Mouse (Mus musculus) embryonic facial prominence, embryonic 14.5 days (tissue): ENCODE results near the gene Sgip1. TPM values are rescaled to one million over a fixed set of nuclear protein-coding genes. Genes with fewer than 3 reads are reported as not detected.

ENCODE experiments used
- ATAC-seq: fragments of 200-750 bp; cut with Nextera tagmentation; 2 replicates; pipeline ENCODE4 v1.8.0; 2017; ENCODE audit warnings: low read depth, moderate number of reproducible peaks, moderate TSS enrichment
- DNase-seq: peaks from one replicate; pipeline ENCODE4 v3.0.0-alpha.2; 2015; ENCODE audit warnings: low spot score
- H3K27ac ChIP-seq: fragments of 300-500 bp; sonication (generic); replicated peaks from 2 replicates; pipeline ENCODE4 v1.5.1; 2014; ENCODE audit warnings: low read depth, mild to moderate bottlenecking, low read length, moderate library complexity
- H3K27me3 ChIP-seq: fragments of 300-500 bp; sonication (generic); replicated peaks from 2 replicates; pipeline ENCODE4 v1.6.1; 2014; ENCODE audit warnings: low read length; ENCODE audit not compliant: control insufficient read depth, insufficient read depth
- H3K36me3 ChIP-seq: fragments of 300-500 bp; sonication (generic); 2 replicates; pipeline ENCODE4 v1.6.1; 2014; ENCODE audit warnings: low read length, mixed read lengths; ENCODE audit not compliant: control insufficient read depth, insufficient read depth
- H3K4me1 ChIP-seq: fragments of 300-500 bp; sonication (generic); 2 replicates; pipeline ENCODE4 v1.6.1; 2014; ENCODE audit warnings: antibody characterized with exemption, low read length; ENCODE audit not compliant: control insufficient read depth, insufficient read depth
- H3K4me2 ChIP-seq: fragments of 300-500 bp; sonication (generic); 2 replicates; pipeline ENCODE4 v1.6.1; 2014; ENCODE audit warnings: low read depth, mild to moderate bottlenecking, low read length, moderate library complexity, mixed read lengths
- H3K4me3 ChIP-seq: fragments of 300-500 bp; sonication (generic); 2 replicates; pipeline ENCODE4 v1.5.1; 2014; ENCODE audit warnings: low read depth, mild to moderate bottlenecking, low read length
- H3K9ac ChIP-seq: fragments of 300-500 bp; sonication (generic); 2 replicates; pipeline ENCODE4 v1.6.1; 2014; ENCODE audit warnings: low read depth, mild to moderate bottlenecking, low read length, moderate library complexity, mixed read lengths
- H3K9me3 ChIP-seq: fragments of 300-500 bp; sonication (generic); 2 replicates; pipeline ENCODE4 v1.6.1; 2016; ENCODE audit warnings: low read length; ENCODE audit not compliant: control insufficient read depth
- WGBS: fragments of 180-500 bp; shearing (Covaris S2); extraction: QIAGEN DNeasy Blood & Tissue Kit; methylation state at CpG from one replicate; pipeline ENCODE4 v1.1.7; 2014; 5-methylcytosine and 5-hydroxymethylcytosine counted together
- polyA plus RNA-seq: library from polyadenylated mRNA; unstranded; fragments of >200 nt; fragmentation: Nextera tagmentation; extraction: Ambion mirVana; gene quantifications from 2 replicates; pipeline ENCODE4 v1.2.1, GENCODE M21; 2014

Gene Sgip1
- polyA plus RNA-seq, 1 experiment from 2014 or later, result 4.0 TPM

- no peaks in the 10 kb centered on the region; the same call in 1 of the 2 replicates for H3K27me3 ChIP-seq
- no peaks in the 10 kb centered on the region for H3K36me3 ChIP-seq
- no peak for ATAC-seq
- no peak overlapping the region for H3K4me3 ChIP-seq
- 35% methylated on average over 12 of the region's 12 CpGs for WGBS
- no peak overlapping the region for H3K9ac ChIP-seq
- no peaks in the 10 kb centered on the region for H3K9me3 ChIP-seq
- H3K4me1 ChIP-seq, result peaks cover 10% of the 10 kb centered on the region
- H3K27ac ChIP-seq, result no peak overlapping the region
- no peak overlapping the region for H3K4me2 ChIP-seq
- no peak for DNase-seq
Measured at GRCm38 (mm10) chr4:102976290-102977275, 235.5 kb downstream of the Sgip1 start.

GRCm38 (mm10) chr4:102977778-102978321 is 236.8 kb downstream of the Sgip1 start:
- no peaks in the 10 kb centered on the region for H3K36me3 ChIP-seq
- no peak overlapping the region for H3K27ac ChIP-seq
- 13% methylated on average over 16 of the region's 16 CpGs for WGBS
- H3K27me3 ChIP-seq, result no peaks in the 10 kb centered on the region; the same call in 1 of the 2 replicates
- H3K4me2 ChIP-seq, result peak overlapping the region; percentile 79
- H3K9me3 ChIP-seq, result no peaks in the 10 kb centered on the region
- peaks cover 10% of the 10 kb centered on the region for H3K4me1 ChIP-seq
- DNase-seq, result no peak
- peak overlapping the region; percentile 37; the same call in 1 of the 2 replicates for H3K4me3 ChIP-seq
- H3K9ac ChIP-seq, result no peak overlapping the region
- no peak for ATAC-seq

- Histone ChIP-seq H3K36me3 (no peaks in the 10 kb centered on the region), H3K9me3 (no peaks in the 10 kb centered on the region), H3K27me3 (no peaks in the 10 kb centered on the region; the same call in 1 of the 2 replicates), H3K4me1 (peaks cover 10% of the 10 kb centered on the region), H3K27ac (no peak within 1 kb of the TSS), H3K4me3 (peak within 1 kb of the TSS; percentile 37), H3K9ac (peak within 1 kb of the TSS; percentile 51; the same call in 1 of the 2 replicates), H3K4me2 (peak within 1 kb of the TSS; percentile 79)
- WGBS, result under 1% methylated on average over 13 of the region's 13 CpGs
- ATAC-seq (peak; percentile 84), DNase-seq (peak; percentile 68)
Measured at GRCm38 (mm10) chr4:102978440-102978839, 237.3 kb downstream of the Sgip1 start, which contains the start of gene Tctex1d1. TSS of gene Tctex1d1 (plus strand) at chr4:102978606.

GRCm38 (mm10) chr4:102979385-102979784 is 238.3 kb downstream of the Sgip1 start:
- ATAC-seq, result no peak

GRCm38 (mm10) chr4:102981709-102982108 is 240.6 kb downstream of the Sgip1 start:
- Histone ChIP-seq H3K4me3 (no peak overlapping the region), H3K9me3 (no peaks in the 10 kb centered on the region), H3K27me3 (no peaks in the 10 kb centered on the region; the same call in 1 of the 2 replicates), H3K27ac (no peak overlapping the region), H3K4me1 (peaks cover 10% of the 10 kb centered on the region), H3K36me3 (no peaks in the 10 kb centered on the region), H3K9ac (no peak overlapping the region), H3K4me2 (no peak overlapping the region)
- DNase-seq, result no peak
- 70% methylated on average over 8 of the region's 8 CpGs for WGBS
- 0 out of 2 replicates have a peak, but pooled peaks have one; percentile 31 for ATAC-seq

More at GRCm38 (mm10) chr4:102979385-102979784, 238.3 kb downstream of the Sgip1 start:
- WGBS, result 45% methylated on average over 5 of the region's 5 CpGs
- H3K9me3 ChIP-seq, result no peaks in the 10 kb centered on the region
- no peak overlapping the region for H3K27ac ChIP-seq
- no peaks in the 10 kb centered on the region for H3K36me3 ChIP-seq
- peaks cover 10% of the 10 kb centered on the region for H3K4me1 ChIP-seq
- H3K4me2 ChIP-seq, result peak overlapping the region; percentile 79
- no peak for DNase-seq
- no peak overlapping the region for H3K9ac ChIP-seq
- H3K27me3 ChIP-seq, result no peaks in the 10 kb centered on the region; the same call in 1 of the 2 replicates
- H3K4me3 ChIP-seq, result peak overlapping the region; percentile 37

- ATAC-seq (no peak), DNase-seq (no peak)
- H3K4me3 ChIP-seq, result no peak overlapping the region
- 0 out of 2 replicates have a peak, but pooled peaks cover 2% of the 10 kb centered on the region for H3K4me1 ChIP-seq
- no peak overlapping the region for H3K4me2 ChIP-seq
- H3K27me3 ChIP-seq, result no peaks in the 10 kb centered on the region
- 77% methylated on average over 7 of the region's 7 CpGs for WGBS
- H3K9ac ChIP-seq, result no peak overlapping the region
- H3K9me3 ChIP-seq, result no peaks in the 10 kb centered on the region
- no peak overlapping the region for H3K27ac ChIP-seq
- no peaks in the 10 kb centered on the region for H3K36me3 ChIP-seq
Measured at GRCm38 (mm10) chr4:102986173-102986572, 245.1 kb downstream of the Sgip1 start.

- 0% methylated on average over 2 of the region's 2 CpGs for WGBS
- H3K4me1 ChIP-seq, result 0 out of 2 replicates have a peak, but pooled peaks cover 2% of the 10 kb centered on the region
- peak; percentile 82; the same call in 1 of the 2 replicates for ATAC-seq
Measured at GRCm38 (mm10) chr4:102986917-102987316, 245.8 kb downstream of the Sgip1 start.

GRCm38 (mm10) chr4:102987325-102987724 is 246.2 kb downstream of the Sgip1 start:
- no peak overlapping the region for H3K4me3 ChIP-seq
- ATAC-seq (no peak), DNase-seq (no peak)
- 58% methylated on average over 4 of the region's 4 CpGs for WGBS
- no peak overlapping the region for H3K27ac ChIP-seq
- H3K27me3 ChIP-seq, result no peaks in the 10 kb centered on the region
- no peaks in the 10 kb centered on the region for H3K36me3 ChIP-seq
- no peak overlapping the region for H3K4me2 ChIP-seq
- H3K4me1 ChIP-seq, result 0 out of 2 replicates have a peak, but pooled peaks cover 2% of the 10 kb centered on the region
- no peak overlapping the region for H3K9ac ChIP-seq
- no peaks in the 10 kb centered on the region for H3K9me3 ChIP-seq

More at GRCm38 (mm10) chr4:102986917-102987316, 245.8 kb downstream of the Sgip1 start:
- H3K27ac ChIP-seq, result no peak overlapping the region
- no peak overlapping the region for H3K9ac ChIP-seq
- no peak overlapping the region for H3K4me2 ChIP-seq
- no peaks in the 10 kb centered on the region for H3K36me3 ChIP-seq
- DNase-seq, result peak; percentile 86
- H3K27me3 ChIP-seq, result no peaks in the 10 kb centered on the region
- H3K4me3 ChIP-seq, result no peak overlapping the region
- no peaks in the 10 kb centered on the region for H3K9me3 ChIP-seq
